Mouse (Mus musculus) small intestine, adult 2 months (tissue): Measurements from ENCODE around the gene Mrgpre.
A peak's percentile ranks its signal among the peaks of the same experiment; 100 is the strongest.

Experiments used
- CTCF ChIP-seq: fragments of 200-500 bp; IDR thresholded peaks from 2 replicates; pipeline ENCODE4 v1.5.1; 2012; ENCODE audit warnings: low read depth, mild to moderate bottlenecking, control low read depth, inconsistent platforms, low read length, moderate library complexity, mixed read lengths; ENCODE audit not compliant: insufficient replicate concordance, insufficient read length; ENCODE audit errors: extremely low read depth
- POLR2A ChIP-seq: fragments of 200-500 bp; IDR thresholded peaks from 2 replicates; pipeline ENCODE4 v1.6.1; 2012; ENCODE audit warnings: low read depth, mild to moderate bottlenecking, control low read depth, inconsistent platforms, low read length, moderate library complexity

- peak; percentile 72; the same call in 1 of the 2 replicates for TF ChIP-seq CTCF
- peak; percentile 72; the same call in 1 of the 2 replicates for TF ChIP-seq POLR2A
Observed at GRCm38 (mm10) chr7:143829504-143830331, 45.4 kb upstream of the Mrgpre start.
